Mouse (Mus musculus): ENCODE data around the gene Bloc1s1. TPM values are rescaled to one million over a fixed set of nuclear protein-coding genes. Genes with fewer than 3 reads are reported as not detected.
A peak's percentile ranks its signal among the peaks of the same experiment; 100 is the strongest.

The Bloc1s1 gene
- polyA plus RNA-seq, 1 experiment from 2014 or later: 191 TPM

GRCm38 (mm10) chr10:128910066-128910841, 13.6 kb downstream of the Bloc1s1 start:
- 3% methylated on average over 56 of the region's 66 CpGs for WGBS
- DNase-seq (ENCODE audit: low spot score) (peak; percentile 70), ATAC-seq (replicated peaks; ENCODE audit: low FRiP score) (peak; percentile 16)
- H3K4me2 ChIP-seq (ENCODE audit: low read depth, low read length, severe bottlenecking): peak overlapping the region; percentile 87
- H3K4me3 ChIP-seq (ENCODE audit: low read depth, low read length): peak overlapping the region; percentile 74
- H3K27me3 ChIP-seq (ENCODE audit: control insufficient read depth, insufficient read depth, low read length): no peaks in the 10 kb centered on the region
- H3K9me3 ChIP-seq (ENCODE audit: control insufficient read depth, low read length): no peaks in the 10 kb centered on the region
- H3K27ac ChIP-seq (ENCODE audit: low read depth, low read length): 0 out of 2 replicates have a peak overlapping the region, but pooled peaks have one; percentile 31
- peaks cover 3% of the 10 kb centered on the region; the same call in 1 of the 2 replicates for H3K4me1 ChIP-seq (replicated peaks; ENCODE audit: control insufficient read depth, insufficient read depth, low read length)
- H3K9ac ChIP-seq (ENCODE audit: low read length): peak overlapping the region; percentile 88
- no peaks in the 10 kb centered on the region for H3K36me3 ChIP-seq (ENCODE audit: control insufficient read depth, insufficient read depth, low read length)

GRCm38 (mm10) chr10:128909567-128910028, 14.2 kb downstream of the Bloc1s1 start:
- whole genome bisulfite sequencing: 2% methylated on average over 21 of the region's 41 CpGs
- Histone ChIP-seq H3K4me3 (ENCODE audit: low read depth, low read length) (peak overlapping the region; percentile 74), H3K27ac (ENCODE audit: low read depth, low read length) (0 out of 2 replicates have a peak overlapping the region, but pooled peaks have one; percentile 31), H3K36me3 (ENCODE audit: control insufficient read depth, insufficient read depth, low read length) (no peaks in the 10 kb centered on the region), H3K27me3 (ENCODE audit: control insufficient read depth, insufficient read depth, low read length) (no peaks in the 10 kb centered on the region), H3K4me2 (ENCODE audit: low read depth, low read length, severe bottlenecking) (peak overlapping the region; percentile 87), H3K9me3 (ENCODE audit: control insufficient read depth, low read length) (no peaks in the 10 kb centered on the region), H3K4me1 (replicated peaks; ENCODE audit: control insufficient read depth, insufficient read depth, low read length) (peaks cover 3% of the 10 kb centered on the region; the same call in 1 of the 2 replicates), H3K9ac (ENCODE audit: low read length) (peak overlapping the region; percentile 88)
- ATAC-seq (replicated peaks; ENCODE audit: low FRiP score) (peak; percentile 81), DNase-seq (ENCODE audit: low spot score) (peak; percentile 88)

- DNase-seq (ENCODE audit: low spot score): peak; percentile 48
- Histone ChIP-seq H3K27ac (ENCODE audit: low read depth, low read length) (no peak overlapping the region), H3K9me3 (ENCODE audit: control insufficient read depth, low read length) (no peaks in the 10 kb centered on the region), H3K9ac (ENCODE audit: low read length) (peak overlapping the region; percentile 88; the same call in 1 of the 2 replicates), H3K27me3 (ENCODE audit: control insufficient read depth, insufficient read depth, low read length) (no peaks in the 10 kb centered on the region), H3K36me3 (ENCODE audit: control insufficient read depth, insufficient read depth, low read length) (no peaks in the 10 kb centered on the region), H3K4me1 (replicated peaks; ENCODE audit: control insufficient read depth, insufficient read depth, low read length) (peaks cover 3% of the 10 kb centered on the region; the same call in 1 of the 2 replicates), H3K4me3 (ENCODE audit: low read depth, low read length) (peak overlapping the region; percentile 74; the same call in 1 of the 2 replicates), H3K4me2 (ENCODE audit: low read depth, low read length, severe bottlenecking) (peak overlapping the region; percentile 87)
- no peak for ATAC-seq (replicated peaks; ENCODE audit: low FRiP score)
- 58% methylated on average over 13 of the region's 13 CpGs for WGBS
Measured at GRCm38 (mm10) chr10:128908778-128909448, 14.9 kb downstream of the Bloc1s1 start.

- Histone ChIP-seq H3K9me3 (ENCODE audit: control insufficient read depth, low read length) (no peaks in the 10 kb centered on the region), H3K9ac (ENCODE audit: low read length) (no peak overlapping the region), H3K4me2 (ENCODE audit: low read depth, low read length, severe bottlenecking) (no peak overlapping the region), H3K27me3 (ENCODE audit: control insufficient read depth, insufficient read depth, low read length) (no peaks in the 10 kb centered on the region), H3K4me1 (replicated peaks; ENCODE audit: control insufficient read depth, insufficient read depth, low read length) (0 out of 2 replicates have a peak, but pooled peaks cover 3% of the 10 kb centered on the region), H3K36me3 (ENCODE audit: control insufficient read depth, insufficient read depth, low read length) (no peaks in the 10 kb centered on the region), H3K27ac (ENCODE audit: low read depth, low read length) (no peak overlapping the region), H3K4me3 (ENCODE audit: low read depth, low read length) (no peak overlapping the region)
- WGBS: 71% methylated on average over 5 of the region's 5 CpGs
- ATAC-seq (replicated peaks; ENCODE audit: low FRiP score): no peak
- no peak for DNase-seq (ENCODE audit: low spot score)
Measured at GRCm38 (mm10) chr10:128904812-128905211, 19.0 kb downstream of the Bloc1s1 start.

- Histone ChIP-seq H3K36me3 (ENCODE audit: control insufficient read depth, insufficient read depth, low read length) (no peaks in the 10 kb centered on the region), H3K9ac (ENCODE audit: low read length) (no peak overlapping the region), H3K4me1 (replicated peaks; ENCODE audit: control insufficient read depth, insufficient read depth, low read length) (no peaks in the 10 kb centered on the region), H3K27ac (ENCODE audit: low read depth, low read length) (no peak overlapping the region), H3K9me3 (ENCODE audit: control insufficient read depth, low read length) (no peaks in the 10 kb centered on the region), H3K4me3 (ENCODE audit: low read depth, low read length) (no peak overlapping the region), H3K27me3 (ENCODE audit: control insufficient read depth, insufficient read depth, low read length) (no peaks in the 10 kb centered on the region), H3K4me2 (ENCODE audit: low read depth, low read length, severe bottlenecking) (no peak overlapping the region)
- WGBS: 90% methylated on average over 3 of the region's 3 CpGs
- ATAC-seq (replicated peaks; ENCODE audit: low FRiP score) (no peak), DNase-seq (ENCODE audit: low spot score) (no peak)
Measured at GRCm38 (mm10) chr10:128902409-128902988, 21.3 kb downstream of the Bloc1s1 start.

GRCm38 (mm10) chr10:128901409-128901808, 22.4 kb downstream of the Bloc1s1 start:
- H3K27me3 ChIP-seq (ENCODE audit: control insufficient read depth, insufficient read depth, low read length): peaks cover 2% of the 10 kb centered on the region
- H3K9me3 ChIP-seq (ENCODE audit: control insufficient read depth, low read length): no peaks in the 10 kb centered on the region
- H3K4me1 ChIP-seq (replicated peaks; ENCODE audit: control insufficient read depth, insufficient read depth, low read length): no peaks in the 10 kb centered on the region
- DNase-seq (ENCODE audit: low spot score) (no peak), ATAC-seq (replicated peaks; ENCODE audit: low FRiP score) (no peak)
- no peak overlapping the region for H3K4me2 ChIP-seq (ENCODE audit: low read depth, low read length, severe bottlenecking)
- no peak overlapping the region for H3K4me3 ChIP-seq (ENCODE audit: low read depth, low read length)
- no peaks in the 10 kb centered on the region for H3K36me3 ChIP-seq (ENCODE audit: control insufficient read depth, insufficient read depth, low read length)
- WGBS: 84% methylated on average over 1 of the region's 1 CpGs
- no peak overlapping the region for H3K9ac ChIP-seq (ENCODE audit: low read length)
- no peak overlapping the region for H3K27ac ChIP-seq (ENCODE audit: low read depth, low read length)

GRCm38 (mm10) chr10:128900698-128901097, 23.1 kb downstream of the Bloc1s1 start, which contains the start of gene Cd63:
TSS of gene Cd63 (plus strand) at chr10:128900989.
- no peak for ATAC-seq (replicated peaks; ENCODE audit: low FRiP score)
- DNase-seq (ENCODE audit: low spot score): no peak
- Histone ChIP-seq H3K27ac (ENCODE audit: low read depth, low read length) (no peak within 1 kb of the TSS), H3K4me1 (replicated peaks; ENCODE audit: control insufficient read depth, insufficient read depth, low read length) (no peaks in the 10 kb centered on the region), H3K4me3 (ENCODE audit: low read depth, low read length) (no peak within 1 kb of the TSS), H3K9ac (ENCODE audit: low read length) (no peak within 1 kb of the TSS), H3K27me3 (ENCODE audit: control insufficient read depth, insufficient read depth, low read length) (peaks cover 7% of the 10 kb centered on the region), H3K4me2 (ENCODE audit: low read depth, low read length, severe bottlenecking) (no peak within 1 kb of the TSS), H3K36me3 (ENCODE audit: control insufficient read depth, insufficient read depth, low read length) (no peaks in the 10 kb centered on the region), H3K9me3 (ENCODE audit: control insufficient read depth, low read length) (no peaks in the 10 kb centered on the region)
- 80% methylated on average over 3 of the region's 3 CpGs for WGBS

GRCm38 (mm10) chr10:128899759-128900490, 23.9 kb downstream of the Bloc1s1 start:
- no peak for DNase-seq (ENCODE audit: low spot score)
- H3K36me3 ChIP-seq (ENCODE audit: control insufficient read depth, insufficient read depth, low read length): no peaks in the 10 kb centered on the region
- no peak overlapping the region for H3K4me2 ChIP-seq (ENCODE audit: low read depth, low read length, severe bottlenecking)
- no peak overlapping the region for H3K4me3 ChIP-seq (ENCODE audit: low read depth, low read length)
- no peak overlapping the region for H3K27ac ChIP-seq (ENCODE audit: low read depth, low read length)
- H3K4me1 ChIP-seq (replicated peaks; ENCODE audit: control insufficient read depth, insufficient read depth, low read length): no peaks in the 10 kb centered on the region
- ATAC-seq (replicated peaks; ENCODE audit: low FRiP score): no peak
- H3K9ac ChIP-seq (ENCODE audit: low read length): no peak overlapping the region
- peaks cover 7% of the 10 kb centered on the region for H3K27me3 ChIP-seq (ENCODE audit: control insufficient read depth, insufficient read depth, low read length)
- H3K9me3 ChIP-seq (ENCODE audit: control insufficient read depth, low read length): no peaks in the 10 kb centered on the region
- 77% methylated on average over 6 of the region's 6 CpGs for WGBS

Measured in forebrain, embryonic 11.5 days (tissue).